Mouse (Mus musculus): Measurements from ENCODE around the gene Pcsk5.

Pcsk5 gene

GRCm38 (mm10) chr19:17812661-17813060, 24.8 kb downstream of the Pcsk5 start:
- no peak for DNase-seq (ENCODE audit: low spot score in 2 of 2)

- DNase-seq (ENCODE audit: low spot score in 2 of 2) = no peak
Measured at GRCm38 (mm10) chr19:17806626-17807025, 30.8 kb downstream of the Pcsk5 start.

- no peak for DNase-seq (ENCODE audit: low spot score in 2 of 2)
Measured at GRCm38 (mm10) chr19:17800798-17801197, 36.6 kb downstream of the Pcsk5 start.

- DNase-seq (ENCODE audit: low spot score in 2 of 2) = no peak
Measured at GRCm38 (mm10) chr19:17799419-17800185, 37.8 kb downstream of the Pcsk5 start.

DNA sequence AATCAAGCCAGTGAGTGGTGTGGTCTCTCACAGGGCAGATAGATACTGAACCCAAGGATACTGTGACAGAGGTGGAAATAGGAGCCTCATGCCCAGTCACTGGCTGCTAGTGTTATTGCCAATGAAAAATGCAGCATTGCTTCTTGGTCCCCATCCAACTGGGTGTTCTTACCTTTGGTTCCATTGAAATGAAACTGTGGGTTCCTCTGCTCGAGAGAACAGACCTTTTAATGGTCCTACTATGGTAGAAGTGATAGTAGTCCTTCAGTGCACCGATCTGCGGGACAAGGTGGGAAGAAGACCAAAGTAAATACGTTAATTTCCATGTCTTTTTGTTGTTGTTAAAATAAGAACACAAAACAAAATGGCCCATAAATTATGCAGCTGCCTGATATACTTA, 44.0 kb downstream of the Pcsk5 start:
- no peak for DNase-seq (ENCODE audit: low spot score in 2 of 2)

DNA sequence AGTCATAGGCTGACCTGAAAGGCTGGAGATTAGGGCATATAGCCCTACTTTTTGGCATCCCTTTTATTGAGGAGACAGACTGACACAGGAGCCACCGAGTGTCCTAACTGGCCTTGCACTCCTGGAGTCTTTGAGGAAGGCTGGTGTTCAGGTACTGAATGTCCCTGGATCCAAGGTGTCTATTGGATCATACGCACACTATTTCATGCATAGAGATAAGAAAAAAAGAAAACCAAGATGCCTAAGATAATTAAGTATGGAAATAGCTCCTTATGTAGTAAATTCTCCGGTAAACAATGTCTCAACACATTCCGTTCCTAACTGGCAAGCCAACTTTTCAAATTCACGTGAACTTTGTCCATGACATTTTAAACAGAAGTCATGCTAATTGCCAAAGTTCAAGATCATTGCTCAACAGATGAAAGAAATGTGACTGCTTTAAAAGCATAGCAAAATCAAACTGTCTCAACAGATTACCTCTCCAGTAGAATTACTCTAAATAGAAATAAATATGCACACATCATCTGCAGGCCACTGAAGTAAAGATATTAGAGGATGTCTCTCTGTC, 45.9 kb downstream of the Pcsk5 start:
- no peak for DNase-seq (ENCODE audit: low spot score in 2 of 2)

- no peak for DNase-seq (ENCODE audit: low spot score in 2 of 2)
Measured at GRCm38 (mm10) chr19:17788617-17789317, 48.7 kb downstream of the Pcsk5 start.

DNA sequence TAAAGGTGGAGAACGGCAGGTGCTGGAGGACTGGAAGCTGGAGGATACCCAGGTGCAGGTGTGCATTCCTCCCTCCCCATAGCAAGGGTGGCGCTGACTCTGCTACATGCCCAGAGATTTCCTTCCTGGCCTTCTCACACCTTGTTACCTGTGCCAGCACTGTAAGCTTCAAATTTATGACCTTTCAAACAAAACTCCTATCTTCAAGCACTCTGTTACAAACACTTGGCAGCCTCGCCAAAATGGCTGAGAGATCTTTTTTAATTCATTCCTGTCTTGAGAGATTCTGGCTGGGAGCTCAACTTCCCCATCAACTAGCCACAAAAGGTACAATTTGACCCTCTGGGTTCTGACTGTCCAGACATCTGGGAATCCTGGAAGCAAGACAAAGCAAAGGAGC, 50.7 kb downstream of the Pcsk5 start:
- DNase-seq (ENCODE audit: low spot score in 2 of 2) = no peak

DNA sequence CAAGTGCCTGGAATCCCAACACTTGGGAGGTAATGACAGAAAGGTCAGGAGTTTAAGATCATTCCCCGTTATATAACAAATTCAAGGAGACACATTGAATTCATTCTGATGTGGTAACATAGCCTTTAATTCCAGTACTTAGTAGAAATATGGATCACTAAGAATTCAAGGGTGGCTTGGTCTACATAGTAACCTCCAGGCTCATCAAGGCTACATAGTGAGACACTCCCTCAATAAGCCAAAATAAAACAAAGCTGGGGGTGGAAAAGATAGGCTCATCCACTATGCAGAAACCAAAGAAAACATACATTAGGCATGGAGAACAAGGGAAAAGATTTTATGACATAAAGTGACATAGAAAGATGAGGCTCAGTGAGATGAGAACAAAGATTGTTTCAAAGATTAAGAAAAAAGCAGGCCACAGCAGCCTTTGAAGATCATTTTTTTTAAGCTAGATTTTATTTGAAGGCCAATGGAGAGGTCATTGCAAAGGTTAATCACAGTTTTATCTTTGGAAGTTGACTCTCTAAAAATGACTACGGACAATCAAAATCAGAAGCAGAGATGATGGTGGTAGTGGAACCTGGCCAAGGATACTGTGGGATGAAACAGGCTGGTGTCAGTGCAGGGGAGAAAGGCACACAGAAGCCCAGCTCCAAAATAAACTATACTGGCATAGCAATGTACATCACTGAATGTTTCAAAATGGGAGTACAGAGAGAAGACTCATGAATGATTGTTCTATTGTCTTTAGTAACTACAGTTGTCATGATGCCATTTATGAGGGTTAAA, 52.8 kb downstream of the Pcsk5 start:
- DNase-seq (ENCODE audit: low spot score in 2 of 2) = no peak

GRCm38 (mm10) chr19:17783231-17783630, 54.2 kb downstream of the Pcsk5 start:
- no peak for DNase-seq (ENCODE audit: low spot score in 2 of 2)

DNA sequence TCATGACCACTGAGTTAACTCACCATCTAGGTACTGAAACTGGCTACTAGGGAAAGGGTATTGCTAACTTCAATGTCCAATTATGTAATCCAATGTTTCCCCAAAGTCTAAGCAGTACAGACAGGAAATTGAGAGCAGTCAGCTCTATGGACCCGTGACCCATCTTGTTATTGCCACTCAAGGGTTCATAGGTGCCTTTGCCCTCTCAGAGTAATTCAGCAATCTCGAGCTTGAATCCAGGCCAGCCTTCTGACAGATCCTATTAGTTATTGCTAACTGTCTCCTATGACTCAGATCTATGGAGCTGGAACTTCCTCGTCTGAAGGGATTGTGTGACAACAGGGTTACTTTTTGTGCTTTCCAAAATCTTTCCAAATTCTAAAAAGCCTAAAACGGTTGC, 56.1 kb downstream of the Pcsk5 start:
- no peak for DNase-seq (ENCODE audit: low spot score in 2 of 2)

DNA sequence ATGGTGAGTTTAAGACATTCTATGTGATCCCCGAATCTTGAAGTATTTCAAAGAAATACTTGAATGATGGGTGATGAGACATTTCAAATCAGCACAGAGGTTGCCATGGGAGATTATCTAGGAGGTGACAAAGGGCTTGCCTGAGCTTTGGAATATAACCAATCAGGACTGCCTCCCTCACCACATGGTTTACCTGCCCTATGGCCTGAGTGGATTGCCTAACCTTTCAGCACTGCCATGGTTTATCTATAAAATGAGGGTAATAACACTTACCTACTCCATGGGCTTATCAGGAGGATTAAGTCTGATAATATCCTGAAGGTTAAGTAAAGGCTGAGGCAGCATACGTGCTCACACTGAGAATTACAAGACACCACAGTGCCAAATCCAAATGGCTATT, 61.5 kb downstream of the Pcsk5 start:
- no peak for DNase-seq (ENCODE audit: low spot score in 2 of 2)

GRCm38 (mm10) chr19:17775097-17775496, 62.3 kb downstream of the Pcsk5 start:
- DNase-seq (ENCODE audit: low spot score in 2 of 2) = no peak

- DNase-seq (ENCODE audit: low spot score in 2 of 2) = no peak
Measured at GRCm38 (mm10) chr19:17774061-17774460, 63.4 kb downstream of the Pcsk5 start.

- DNase-seq (ENCODE audit: low spot score in 2 of 2) = peak in 1 of 2 experiments; percentile 14
Measured at GRCm38 (mm10) chr19:17769610-17770399, 67.6 kb downstream of the Pcsk5 start.

DNA sequence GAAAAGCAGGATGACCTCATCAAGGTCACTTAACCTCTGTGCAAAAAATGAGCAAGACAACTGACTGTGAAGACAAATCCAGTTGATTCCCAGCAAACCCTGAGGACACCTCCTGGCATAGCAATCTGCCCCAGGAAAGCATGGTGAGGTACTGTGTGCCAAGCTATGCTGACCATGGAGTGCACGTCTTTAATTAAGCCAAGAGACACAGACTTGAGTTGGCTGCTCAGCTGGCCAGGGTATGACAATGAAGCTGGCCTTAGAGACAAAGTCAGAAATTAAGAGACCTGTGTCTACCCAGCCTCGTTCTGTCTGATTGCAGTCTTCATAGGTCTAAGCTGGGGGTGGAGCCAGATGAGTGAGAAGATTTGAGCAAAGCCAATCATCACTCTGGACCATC, 72.4 kb downstream of the Pcsk5 start:
- no peak for DNase-seq (ENCODE audit: low spot score in 2 of 2)

DNA sequence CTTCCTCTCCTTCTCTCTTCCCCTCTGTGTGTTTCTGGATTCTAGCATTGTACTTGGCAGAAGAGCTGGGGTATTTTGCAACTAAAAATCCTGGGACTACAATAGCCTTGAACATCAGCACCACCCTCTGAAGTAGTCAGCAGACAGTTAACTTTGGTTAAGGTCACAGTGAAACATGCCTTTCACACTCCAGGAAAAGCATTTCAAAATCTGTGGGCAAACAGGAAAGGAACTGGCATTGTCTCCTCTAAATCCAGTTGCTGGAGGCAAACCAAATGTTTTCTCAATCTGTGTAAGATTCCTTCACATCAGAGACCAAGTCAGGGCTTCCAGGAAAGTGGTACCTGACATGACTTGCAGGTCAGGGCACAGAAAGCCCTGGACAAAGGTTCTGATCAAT, 74.7 kb downstream of the Pcsk5 start:
- no peak for DNase-seq (ENCODE audit: low spot score in 2 of 2)

- DNase-seq (ENCODE audit: low spot score in 2 of 2) = no peak
Measured at GRCm38 (mm10) chr19:17761678-17762077, 75.8 kb downstream of the Pcsk5 start.

DNA sequence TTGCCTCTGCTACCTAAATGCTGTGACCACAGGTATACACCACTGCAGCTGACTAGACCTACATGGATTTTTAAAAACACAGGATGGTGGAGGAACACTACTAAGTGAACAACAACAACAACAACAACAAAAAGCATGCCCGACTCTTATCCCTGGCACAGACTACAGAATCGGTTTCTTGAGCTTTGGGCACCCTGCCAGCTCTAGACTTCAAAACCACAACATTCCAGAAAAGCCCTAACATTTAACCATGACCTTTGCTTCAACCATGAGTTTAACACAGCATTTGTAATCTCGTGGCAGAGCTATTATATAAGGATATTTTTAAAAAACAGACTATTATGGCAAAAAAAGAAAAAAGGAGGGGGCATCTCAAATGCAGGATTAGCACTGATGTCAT, 84.6 kb downstream of the Pcsk5 start:
- DNase-seq (ENCODE audit: low spot score in 2 of 2) = no peak

DNA sequence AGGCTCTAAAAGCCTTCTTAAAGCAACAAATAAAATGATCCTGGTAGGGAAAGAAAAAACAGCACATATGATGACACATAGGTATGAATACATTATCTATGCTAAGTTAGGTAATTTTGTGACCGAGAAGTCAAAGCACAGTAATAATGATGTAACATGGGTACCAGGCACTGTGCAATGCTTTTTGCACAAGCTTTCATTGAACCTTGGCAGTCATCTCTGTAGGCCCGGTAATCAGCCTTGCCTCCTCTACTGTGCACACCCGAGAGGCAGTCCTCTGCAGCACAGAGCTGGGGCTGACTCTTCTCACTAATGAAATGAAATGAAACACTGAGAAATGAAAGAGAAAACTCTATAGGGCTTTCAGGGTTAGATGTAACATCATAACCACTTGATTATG, 89.1 kb downstream of the Pcsk5 start:
- DNase-seq (ENCODE audit: low spot score in 2 of 2) = no peak

DNA sequence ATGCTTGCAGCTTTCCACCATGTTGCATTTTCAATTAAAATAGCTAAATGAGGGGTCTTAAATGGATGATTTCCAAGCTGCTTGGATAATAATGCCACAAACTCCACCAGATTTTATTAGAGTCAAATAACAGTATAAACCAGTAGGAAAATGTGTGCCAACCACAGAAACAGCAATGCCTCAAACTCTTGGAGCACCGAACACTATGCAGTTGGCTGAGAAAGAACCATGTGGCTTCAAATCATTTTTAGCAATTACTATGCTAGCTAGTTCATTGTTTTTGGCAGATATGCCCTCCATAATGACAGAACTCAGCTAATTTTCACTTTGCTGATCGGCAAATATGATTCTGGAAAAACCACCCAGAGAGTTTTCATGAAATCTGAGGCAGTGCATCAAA, 92.1 kb downstream of the Pcsk5 start:
- no peak for DNase-seq (ENCODE audit: low spot score in 2 of 2)

Measured in frontal cortex, postnatal 10 days (tissue).